Mouse (Mus musculus) bone marrow macrophage, adult 2 months (primary cell): ENCODE results near the gene Ksr2. TPM values are rescaled to one million over a fixed set of nuclear protein-coding genes. Genes with fewer than 3 reads are reported as not detected.

Experiments
- H3K27ac ChIP-seq: 2 replicates; pipeline ENCODE4 v1.5.1; 2012; ENCODE audit warnings: low read depth, low read length; ENCODE audit not compliant: insufficient read depth
- H3K4me1 ChIP-seq: 2 replicates; pipeline ENCODE4 v1.6.1; 2012; ENCODE audit warnings: low read length; ENCODE audit not compliant: control insufficient read depth, insufficient read depth
- H3K4me3 ChIP-seq: 2 replicates; pipeline ENCODE4 v1.5.1; 2012; ENCODE audit warnings: mild to moderate bottlenecking, low read length, moderate library complexity; ENCODE audit not compliant: insufficient read depth
- CTCF ChIP-seq: IDR thresholded peaks from 2 replicates; pipeline ENCODE4 v1.5.1; 2012; ENCODE audit warnings: low read depth, mild to moderate bottlenecking, low read length, moderate library complexity
- POLR2A ChIP-seq: IDR thresholded peaks from 2 replicates; pipeline ENCODE4 v1.6.1; 2012; ENCODE audit warnings: mild to moderate bottlenecking, low read depth, low read length, borderline replicate concordance
- polyA plus RNA-seq: library from polyadenylated mRNA; stranded (reverse); fragments of >200 nt; gene quantifications from 2 replicates; pipeline ENCODE4 v1.2.4, GENCODE M21; 2012; ENCODE audit not compliant: missing spikeins, insufficient read depth, insufficient read length

The Ksr2 gene
- polyA plus RNA-seq, 1 experiment = 0.28 TPM

DNA sequence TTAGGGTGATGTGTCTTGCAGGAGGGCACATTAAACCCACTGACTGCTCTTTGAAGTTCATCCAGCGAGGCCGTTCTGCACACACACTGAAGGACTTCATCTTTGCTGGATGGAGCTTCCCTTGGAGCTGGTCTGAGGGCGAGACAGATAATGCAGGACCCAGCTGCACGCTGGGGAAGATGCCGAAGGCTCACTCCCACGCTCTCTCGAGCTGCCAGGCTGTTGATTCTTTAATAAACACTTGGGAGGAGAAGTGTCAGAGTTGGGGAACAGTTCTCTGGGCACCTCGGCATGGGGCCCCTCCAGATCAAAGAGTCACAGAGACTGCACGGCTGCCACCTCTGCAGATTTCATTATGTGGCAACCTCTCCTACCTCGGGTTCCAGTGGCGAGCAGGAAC lies 280.8 kb downstream of the Ksr2 start:
- no peak for TF ChIP-seq POLR2A
- TF ChIP-seq CTCF = no peak
- H3K4me1 ChIP-seq = no peaks in the 10 kb centered on the region
- no peak overlapping the region for H3K4me3 ChIP-seq
- H3K27ac ChIP-seq = no peak overlapping the region

DNA sequence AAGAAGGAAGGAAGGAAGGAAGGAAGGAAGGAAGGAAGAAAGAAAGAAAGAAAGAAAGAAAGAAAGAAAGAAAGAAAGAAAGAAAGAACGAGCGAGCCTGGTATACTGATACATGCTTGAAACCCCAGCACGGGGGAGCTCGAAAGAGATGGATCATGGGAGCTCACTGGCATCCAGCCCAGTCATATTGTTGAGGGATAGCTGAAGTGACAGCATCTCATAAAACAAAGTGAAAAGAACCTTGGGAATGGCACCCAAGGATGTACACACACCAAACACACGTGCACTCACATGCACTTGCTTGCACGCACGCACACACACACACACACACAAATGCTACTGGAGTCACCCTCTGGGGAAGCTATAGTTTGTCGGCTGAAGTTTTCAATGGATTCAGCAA lies 282.6 kb downstream of the Ksr2 start:
- Histone ChIP-seq H3K27ac (no peak overlapping the region), H3K4me1 (no peaks in the 10 kb centered on the region), H3K4me3 (no peak overlapping the region)
- TF ChIP-seq CTCF (no peak), POLR2A (no peak)

DNA sequence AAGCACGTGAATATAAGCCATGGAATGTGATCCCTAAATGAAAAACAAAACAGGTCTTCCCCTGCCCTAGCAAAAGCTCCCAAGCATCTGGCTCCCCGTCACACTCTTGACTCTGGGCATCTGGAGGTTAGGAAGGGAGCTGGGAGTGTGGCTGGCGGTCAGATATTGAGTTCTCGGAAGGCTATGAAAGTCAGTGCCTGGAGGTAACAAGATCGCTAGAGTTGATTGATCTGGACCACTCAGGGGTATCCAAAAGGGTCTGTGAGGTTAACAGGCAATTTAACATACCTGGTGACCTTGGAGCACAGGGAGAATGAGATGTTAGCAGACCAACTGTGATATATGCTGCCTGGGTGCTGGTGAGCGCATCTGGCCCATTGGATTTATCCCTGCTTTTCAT lies 283.8 kb downstream of the Ksr2 start:
- H3K4me3 ChIP-seq = no peak overlapping the region
- H3K27ac ChIP-seq = no peak overlapping the region
- TF ChIP-seq POLR2A (no peak), CTCF (no peak)
- no peaks in the 10 kb centered on the region for H3K4me1 ChIP-seq

DNA sequence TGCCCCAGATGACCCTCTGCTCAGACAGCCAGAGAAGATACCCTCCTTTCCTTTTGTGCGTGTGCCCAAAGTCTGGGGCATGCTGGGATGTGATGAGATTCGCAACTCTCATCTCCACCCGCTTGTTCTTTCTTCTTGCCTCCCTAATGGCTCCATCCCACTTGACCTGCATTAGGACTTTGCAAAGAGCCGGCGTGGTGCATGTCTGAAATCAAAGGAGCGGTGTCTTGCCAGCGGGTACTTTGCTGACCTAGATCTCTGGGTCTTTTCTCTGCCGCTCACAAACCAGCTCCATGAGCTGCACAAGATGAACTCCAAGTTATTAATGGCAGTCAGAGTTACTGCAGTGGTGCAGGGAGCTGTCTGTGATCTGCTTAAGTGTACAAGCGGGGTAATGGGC lies 290.6 kb downstream of the Ksr2 start:
- H3K4me3 ChIP-seq = no peak overlapping the region
- no peak overlapping the region for H3K27ac ChIP-seq
- no peaks in the 10 kb centered on the region for H3K4me1 ChIP-seq
- TF ChIP-seq CTCF (no peak), POLR2A (no peak)

DNA sequence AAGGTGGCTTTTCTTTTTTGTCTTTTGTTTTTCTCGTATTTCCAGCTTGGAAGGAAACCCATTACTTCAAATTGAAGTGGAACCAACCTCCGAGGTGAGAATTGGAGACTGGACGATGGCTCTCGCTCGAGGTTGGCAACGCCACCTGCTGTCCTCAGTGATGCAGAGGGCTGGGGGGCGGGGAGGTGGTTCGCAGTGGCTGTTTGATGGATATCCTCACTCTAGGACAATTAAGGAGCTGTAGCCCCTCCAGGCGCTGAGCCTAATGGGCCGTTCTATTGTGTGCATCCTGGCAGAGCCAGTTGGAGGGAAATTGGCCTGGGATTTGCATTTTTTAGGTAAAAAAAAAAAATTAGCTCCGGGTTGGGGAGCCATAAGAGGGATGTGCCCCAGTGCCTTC lies 292.8 kb downstream of the Ksr2 start:
- no peaks in the 10 kb centered on the region for H3K4me1 ChIP-seq
- no peak overlapping the region for H3K27ac ChIP-seq
- no peak overlapping the region for H3K4me3 ChIP-seq
- TF ChIP-seq CTCF (no peak), POLR2A (no peak)

DNA sequence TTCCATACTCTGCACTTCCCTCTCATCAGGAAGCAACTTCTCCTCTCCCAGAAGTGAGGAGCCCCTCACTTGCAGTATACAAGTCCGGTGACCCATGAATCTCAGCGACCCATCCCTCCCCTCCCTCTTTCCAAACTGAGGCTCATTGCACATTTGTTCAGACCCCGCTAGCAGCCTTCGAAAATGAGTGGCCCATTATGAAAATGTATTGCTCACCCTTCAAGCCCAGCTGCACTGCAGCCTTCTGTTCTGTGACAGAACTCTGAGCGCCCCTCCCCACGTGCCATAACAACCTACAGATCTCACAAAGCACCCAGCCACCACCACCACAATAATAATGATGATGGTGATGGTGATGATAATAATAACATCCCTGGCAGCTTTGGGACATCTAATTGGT lies 295.5 kb downstream of the Ksr2 start:
- TF ChIP-seq POLR2A = no peak
- TF ChIP-seq CTCF = no peak
- H3K27ac ChIP-seq = no peak overlapping the region

DNA sequence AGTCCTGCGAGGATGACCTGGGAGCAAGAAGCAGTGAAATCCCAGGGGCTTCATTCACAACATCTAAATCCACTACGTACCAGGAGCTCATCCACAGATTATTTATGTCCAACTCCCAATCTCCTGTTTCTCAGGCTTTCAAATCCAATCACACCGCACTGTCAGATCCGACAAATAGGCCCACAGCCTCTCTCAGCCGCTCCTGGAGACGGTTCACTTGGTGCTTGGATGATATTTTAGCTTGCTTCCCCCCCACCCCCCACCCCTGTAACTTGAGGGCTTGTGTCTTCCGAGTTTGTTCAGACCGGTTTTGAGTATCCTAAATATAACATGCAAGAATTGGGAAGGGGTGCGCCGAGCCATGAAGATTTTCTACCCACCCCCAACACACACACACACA lies 297.8 kb downstream of the Ksr2 start:
- Histone ChIP-seq H3K27ac (no peak overlapping the region), H3K4me3 (no peak overlapping the region), H3K4me1 (no peaks in the 10 kb centered on the region)
- TF ChIP-seq CTCF (no peak), POLR2A (no peak)

More for the DNA sequence above, 295.5 kb downstream of the Ksr2 start:
- Histone ChIP-seq H3K4me3 (no peak overlapping the region), H3K4me1 (no peaks in the 10 kb centered on the region)

DNA sequence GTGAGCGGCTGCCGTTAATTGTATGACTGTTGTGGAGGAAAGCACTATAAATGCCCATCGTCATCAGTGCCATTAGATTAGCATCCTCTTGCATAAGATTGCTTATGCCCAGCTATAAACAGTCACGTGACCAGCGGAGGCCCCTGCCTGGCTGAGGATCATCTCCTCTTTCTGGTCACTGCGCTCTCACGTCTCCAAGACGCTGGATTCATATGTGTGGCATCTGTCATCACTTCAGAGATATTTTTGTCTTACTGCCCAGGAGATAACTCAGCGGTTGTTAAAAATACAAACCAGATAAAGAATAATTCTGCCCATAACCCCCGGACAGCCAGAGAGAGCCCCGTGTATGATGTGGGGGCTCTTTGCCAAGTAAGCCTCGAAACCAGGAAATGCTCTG lies 298.4 kb downstream of the Ksr2 start:
- Histone ChIP-seq H3K4me1 (no peaks in the 10 kb centered on the region), H3K4me3 (no peak overlapping the region), H3K27ac (no peak overlapping the region)
- TF ChIP-seq POLR2A = no peak
- TF ChIP-seq CTCF = no peak

DNA sequence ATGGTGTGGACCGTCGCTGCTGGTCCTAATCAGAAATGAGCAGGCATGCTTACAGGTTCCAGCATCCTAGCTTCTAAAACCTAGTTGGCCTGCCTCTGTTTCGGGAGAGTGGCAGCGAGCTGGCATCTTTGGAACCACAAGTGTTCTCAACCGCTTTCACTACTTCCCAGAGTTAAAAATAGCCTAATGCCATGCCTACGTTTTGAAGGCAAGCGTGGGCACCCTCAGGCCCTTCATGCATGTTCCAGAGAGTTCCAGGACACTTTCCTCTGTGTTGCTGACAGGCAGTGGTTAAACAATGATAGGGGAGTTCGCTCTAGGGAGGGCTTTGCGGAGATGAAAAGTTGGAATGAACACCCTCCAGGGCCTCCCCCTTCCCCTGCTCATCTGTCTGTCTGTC lies 303.3 kb downstream of the Ksr2 start:
- Histone ChIP-seq H3K27ac (no peak overlapping the region), H3K4me1 (no peaks in the 10 kb centered on the region), H3K4me3 (no peak overlapping the region)
- TF ChIP-seq POLR2A (no peak), CTCF (no peak)

DNA sequence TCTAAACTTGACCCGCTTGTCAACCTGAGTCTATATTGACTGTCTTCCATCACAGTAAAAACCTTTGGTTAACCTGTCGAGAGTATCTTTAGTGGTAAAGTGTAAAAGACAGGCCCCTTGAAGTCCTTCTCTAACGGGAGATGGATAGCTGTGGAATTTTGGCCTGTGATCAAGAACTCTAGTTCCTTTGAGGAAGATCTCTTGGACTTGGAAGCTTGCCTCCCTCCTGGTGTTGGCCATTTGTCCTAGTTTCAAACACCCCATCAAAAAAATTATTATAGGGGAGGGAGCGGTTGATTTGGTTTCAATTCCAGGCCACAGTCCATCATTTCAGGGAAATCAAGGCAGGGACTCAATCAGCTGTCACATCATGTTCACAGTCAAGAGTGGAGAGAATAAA lies 309.5 kb downstream of the Ksr2 start:
- no peak overlapping the region for H3K27ac ChIP-seq
- no peak for TF ChIP-seq CTCF
- no peak for TF ChIP-seq POLR2A
- no peaks in the 10 kb centered on the region for H3K4me1 ChIP-seq
- H3K4me3 ChIP-seq = no peak overlapping the region

DNA sequence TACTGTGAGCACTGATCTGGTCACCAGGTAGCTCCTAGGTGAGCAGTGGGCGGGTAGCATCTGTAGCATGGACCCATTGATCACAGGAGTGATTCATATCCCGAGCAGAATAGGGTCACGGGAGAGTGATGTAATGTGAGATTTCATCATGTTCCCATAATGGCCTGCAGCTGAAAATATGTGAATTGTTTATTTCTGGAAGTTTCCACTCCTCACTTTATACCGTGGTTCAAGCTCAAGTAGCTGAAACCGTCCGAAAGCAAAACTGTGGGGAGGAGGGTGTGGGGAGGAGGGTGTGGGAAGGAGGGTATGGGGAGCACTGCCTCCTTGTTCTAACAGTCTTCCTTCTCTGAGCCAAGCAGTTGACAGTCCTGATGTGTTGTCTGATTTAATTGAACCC lies 312.7 kb downstream of the Ksr2 start:
- H3K4me1 ChIP-seq = no peaks in the 10 kb centered on the region
- no peak overlapping the region for H3K27ac ChIP-seq
- TF ChIP-seq POLR2A = no peak
- no peak for TF ChIP-seq CTCF
- no peak overlapping the region for H3K4me3 ChIP-seq
